Mouse (Mus musculus): ENCODE measurements around the gene Neurl4. TPM values are rescaled to one million over a fixed set of nuclear protein-coding genes. Genes with fewer than 3 reads are reported as not detected.

The Neurl4 gene
- polyA plus RNA-seq, 1 experiment from 2014 or later: 9.2 TPM

DNA sequence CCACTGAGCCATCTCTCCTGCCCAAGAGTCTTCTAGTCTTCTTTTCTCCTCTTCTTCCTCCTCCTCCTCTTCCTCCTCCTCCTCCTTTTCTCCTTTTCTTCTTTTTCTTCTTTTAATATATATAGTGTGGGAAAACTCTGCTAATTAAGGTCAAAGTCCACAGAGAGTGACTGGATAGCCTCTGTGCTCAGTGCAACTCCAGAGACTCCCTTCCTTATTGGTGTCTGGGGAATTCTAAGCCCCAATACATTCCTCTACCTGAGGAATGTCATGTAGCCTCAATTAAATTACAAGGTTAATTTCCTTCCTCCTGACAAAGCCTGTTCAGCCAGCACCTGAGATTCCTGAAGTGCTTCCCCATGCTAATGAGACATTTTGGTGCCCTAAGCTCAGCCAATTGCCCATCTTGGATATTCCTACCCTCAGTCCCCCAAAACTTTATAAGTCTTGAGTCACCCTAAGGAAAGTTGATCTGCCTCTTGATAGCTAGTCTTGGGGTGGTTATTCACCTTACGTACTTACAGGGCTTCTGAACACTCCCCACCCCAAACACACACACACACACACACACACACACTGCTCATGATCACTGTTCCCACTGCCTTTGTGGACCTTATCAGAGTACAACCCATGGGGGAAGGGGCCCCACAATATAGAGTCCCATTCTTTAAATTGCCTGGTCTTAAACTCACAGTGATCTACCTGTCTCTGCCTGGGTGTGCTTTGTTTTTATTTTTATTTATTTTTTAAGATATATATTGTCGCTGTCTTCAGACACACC is 30.4 kb upstream of the Neurl4 start:
- Histone ChIP-seq H3K9ac (no peak overlapping the region), H3K27me3 (replicated peaks) (no peaks in the 10 kb centered on the region; the same call in 1 of the 2 replicates), H3K4me1 (replicated peaks) (no peaks in the 10 kb centered on the region), H3K9me3 (replicated peaks) (no peaks in the 10 kb centered on the region), H3K27ac (ENCODE audit: poor library complexity, severe bottlenecking) (no peak overlapping the region), H3K4me2 (no peak overlapping the region), H3K36me3 (no peaks in the 10 kb centered on the region), H3K4me3 (no peak overlapping the region)
- no peak for ATAC-seq (ENCODE audit: insufficient number of reproducible peaks, low FRiP score)
- 84% methylated on average over 2 of the region's 2 CpGs for WGBS

DNA sequence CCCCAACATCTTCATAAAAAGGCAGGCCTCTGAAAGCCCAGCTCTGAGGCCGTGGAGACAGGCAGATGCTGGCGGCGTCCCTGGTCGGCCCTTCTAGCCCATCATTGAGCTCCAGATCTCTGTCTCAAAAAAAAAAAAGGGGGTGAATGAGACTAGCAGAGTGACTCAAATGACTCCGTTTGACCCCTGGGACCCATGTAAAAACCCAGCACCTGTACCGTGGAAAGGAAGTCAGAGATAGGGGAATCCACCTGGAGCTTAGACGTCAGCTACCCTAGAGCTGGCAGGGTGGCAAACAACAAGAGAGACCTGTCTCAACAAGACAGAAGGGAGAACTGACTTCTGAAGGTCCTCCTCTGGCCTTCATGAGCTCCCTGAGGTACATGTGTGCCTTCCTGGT is 29.1 kb upstream of the Neurl4 start:
- H3K9me3 ChIP-seq (replicated peaks): no peaks in the 10 kb centered on the region
- no peak overlapping the region for H3K27ac ChIP-seq (ENCODE audit: poor library complexity, severe bottlenecking)
- WGBS: 83% methylated on average over 7 of the region's 7 CpGs
- H3K27me3 ChIP-seq (replicated peaks): no peaks in the 10 kb centered on the region; the same call in 1 of the 2 replicates
- ATAC-seq (ENCODE audit: insufficient number of reproducible peaks, low FRiP score): no peak
- H3K4me2 ChIP-seq: no peak overlapping the region
- H3K4me3 ChIP-seq: no peak overlapping the region
- no peaks in the 10 kb centered on the region for H3K36me3 ChIP-seq
- H3K9ac ChIP-seq: no peak overlapping the region
- H3K4me1 ChIP-seq (replicated peaks): peaks cover 8% of the 10 kb centered on the region; the same call in 1 of the 2 replicates

DNA sequence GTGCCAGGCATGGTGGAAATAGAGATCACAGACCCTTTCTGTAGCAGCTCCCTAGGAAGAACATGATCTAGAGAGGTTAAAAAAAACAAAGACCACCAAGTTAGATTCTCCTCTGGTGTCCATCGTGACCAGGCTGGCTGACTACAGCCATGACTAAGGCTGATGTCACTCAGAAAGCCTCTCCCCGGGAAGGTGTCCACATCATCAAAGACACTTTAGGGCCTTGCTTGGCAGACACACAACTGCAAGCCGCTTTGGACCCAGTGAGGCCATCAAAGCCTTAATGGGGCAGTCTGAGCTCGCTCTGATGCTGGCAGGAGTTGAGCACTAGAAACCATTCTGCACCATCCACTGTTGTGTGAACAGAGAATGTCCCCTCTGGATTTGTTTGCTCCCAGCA is 28.4 kb upstream of the Neurl4 start:
- Histone ChIP-seq H3K4me2 (no peak overlapping the region), H3K4me1 (replicated peaks) (peaks cover 13% of the 10 kb centered on the region; the same call in 1 of the 2 replicates), H3K4me3 (no peak overlapping the region), H3K9ac (no peak overlapping the region), H3K27ac (ENCODE audit: poor library complexity, severe bottlenecking) (no peak overlapping the region), H3K9me3 (replicated peaks) (no peaks in the 10 kb centered on the region), H3K36me3 (no peaks in the 10 kb centered on the region), H3K27me3 (replicated peaks) (no peaks in the 10 kb centered on the region; the same call in 1 of the 2 replicates)
- WGBS: 72% methylated on average over 4 of the region's 4 CpGs
- ATAC-seq (ENCODE audit: insufficient number of reproducible peaks, low FRiP score): no peak

DNA sequence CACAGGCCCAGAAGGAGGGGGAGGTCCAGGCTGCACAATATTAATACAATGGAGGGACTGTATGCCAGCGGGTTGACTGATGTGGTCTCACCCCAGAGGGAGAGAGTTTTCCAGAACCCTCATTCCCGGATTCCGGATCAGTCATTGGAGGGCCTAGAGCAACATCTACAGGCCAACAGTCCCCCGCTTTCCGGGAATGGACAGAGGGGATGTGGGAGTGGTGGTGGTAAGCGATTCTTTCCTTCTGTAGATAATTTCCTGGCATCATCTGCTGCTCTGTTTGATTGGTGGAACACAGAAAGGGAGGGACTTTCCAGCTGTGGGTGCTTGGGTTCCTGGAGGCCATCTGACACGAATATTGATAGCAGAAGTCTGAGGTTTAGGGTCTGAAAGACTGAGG is 24.7 kb upstream of the Neurl4 start:
- no peak overlapping the region for H3K4me3 ChIP-seq
- H3K4me1 ChIP-seq (replicated peaks): peaks cover 35% of the 10 kb centered on the region
- H3K36me3 ChIP-seq: no peaks in the 10 kb centered on the region
- H3K9me3 ChIP-seq (replicated peaks): no peaks in the 10 kb centered on the region
- no peak overlapping the region for H3K9ac ChIP-seq
- WGBS: 40% methylated on average over 7 of the region's 7 CpGs
- peak overlapping the region; percentile 58; the same call in 1 of the 2 replicates for H3K27ac ChIP-seq (ENCODE audit: poor library complexity, severe bottlenecking)
- no peaks in the 10 kb centered on the region for H3K27me3 ChIP-seq (replicated peaks)
- no peak for ATAC-seq (ENCODE audit: insufficient number of reproducible peaks, low FRiP score)
- peak overlapping the region; percentile 11 for H3K4me2 ChIP-seq

DNA sequence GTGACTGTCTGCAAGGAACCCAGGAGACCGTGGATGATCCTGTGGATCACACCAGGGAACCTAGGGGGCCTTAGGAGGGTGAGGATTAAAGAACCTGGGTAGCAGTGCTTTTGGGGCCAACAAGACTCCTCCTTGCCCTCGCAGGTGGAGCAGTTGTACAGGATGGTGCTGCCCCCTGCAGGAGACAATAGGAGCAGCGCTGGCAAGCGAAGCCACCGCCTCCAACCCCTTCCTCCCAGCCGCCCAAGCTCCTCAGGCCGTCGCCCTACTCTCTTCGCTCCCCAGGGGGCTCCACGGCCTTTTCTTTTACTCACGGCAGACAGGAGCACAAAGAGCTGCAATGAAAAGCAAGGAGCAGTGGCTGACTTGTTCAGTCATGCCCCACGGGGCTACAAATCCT is 24.0 kb upstream of the Neurl4 start:
- Histone ChIP-seq H3K4me2 (peak overlapping the region; percentile 40), H3K9me3 (replicated peaks) (no peaks in the 10 kb centered on the region), H3K4me1 (replicated peaks) (peaks cover 40% of the 10 kb centered on the region), H3K27ac (ENCODE audit: poor library complexity, severe bottlenecking) (peak overlapping the region; percentile 58; the same call in 1 of the 2 replicates), H3K4me3 (0 out of 2 replicates have a peak overlapping the region, but pooled peaks have one; percentile 1), H3K9ac (no peak overlapping the region), H3K27me3 (replicated peaks) (no peaks in the 10 kb centered on the region), H3K36me3 (no peaks in the 10 kb centered on the region)
- WGBS: 2% methylated on average over 12 of the region's 12 CpGs
- ATAC-seq (ENCODE audit: insufficient number of reproducible peaks, low FRiP score): no peak

DNA sequence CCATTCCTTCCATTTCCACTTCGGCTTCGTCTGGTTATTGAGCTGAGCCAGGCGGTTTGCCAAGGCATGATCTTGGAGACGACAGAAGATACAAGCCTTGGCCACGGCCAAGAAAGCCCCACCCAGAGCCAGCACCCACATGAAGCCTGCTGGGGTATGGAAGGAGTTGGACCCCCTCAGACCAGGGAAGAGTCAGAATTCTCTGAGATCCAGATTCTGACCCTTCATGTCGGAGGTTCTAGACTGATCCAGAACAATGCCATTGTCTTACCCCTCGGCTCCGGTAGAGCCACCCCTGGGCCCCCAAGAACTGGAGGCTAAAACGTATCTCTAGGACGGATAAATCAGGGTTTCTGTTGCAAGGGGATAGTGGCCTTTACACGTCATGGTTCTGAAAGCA is 23.0 kb upstream of the Neurl4 start, which contains the start of gene Tmem95:
TSS of gene Tmem95 (minus strand) at position 141 of the 400 bp plus-strand sequence.
- peaks cover 44% of the 10 kb centered on the region for H3K4me1 ChIP-seq (replicated peaks)
- H3K4me2 ChIP-seq: peak within 1 kb of the TSS; percentile 85
- peak within 1 kb of the TSS; percentile 58; the same call in 1 of the 2 replicates for H3K27ac ChIP-seq (ENCODE audit: poor library complexity, severe bottlenecking)
- WGBS: 86% methylated on average over 11 of the region's 11 CpGs
- no peak for ATAC-seq (ENCODE audit: insufficient number of reproducible peaks, low FRiP score)
- no peak within 1 kb of the TSS; the same call in 1 of the 2 replicates for H3K9ac ChIP-seq
- H3K36me3 ChIP-seq: no peaks in the 10 kb centered on the region
- no peaks in the 10 kb centered on the region for H3K27me3 ChIP-seq (replicated peaks)
- no peaks in the 10 kb centered on the region for H3K9me3 ChIP-seq (replicated peaks)
- 0 out of 2 replicates have a peak within 1 kb of the TSS, but pooled peaks have one; percentile 1 for H3K4me3 ChIP-seq

DNA sequence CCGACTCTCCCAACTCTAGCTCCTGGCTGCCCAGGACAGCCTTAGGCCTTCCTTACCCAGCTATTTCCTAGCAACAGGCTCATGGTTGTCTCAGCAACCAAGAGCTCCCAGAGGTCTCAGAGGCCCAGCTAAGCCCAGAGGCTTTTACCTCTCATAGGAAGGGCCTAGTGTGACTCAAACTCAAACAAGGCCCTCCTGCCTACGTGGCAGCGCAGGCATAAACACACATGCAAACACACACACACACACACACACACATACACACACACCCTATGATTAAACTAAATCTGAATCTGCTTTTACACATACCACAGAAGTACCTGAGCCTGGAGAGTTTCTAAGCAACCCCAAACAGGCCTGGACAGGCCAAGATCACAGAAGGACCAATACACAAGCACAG is 22.5 kb upstream of the Neurl4 start:
- H3K4me1 ChIP-seq (replicated peaks): peaks cover 45% of the 10 kb centered on the region

DNA sequence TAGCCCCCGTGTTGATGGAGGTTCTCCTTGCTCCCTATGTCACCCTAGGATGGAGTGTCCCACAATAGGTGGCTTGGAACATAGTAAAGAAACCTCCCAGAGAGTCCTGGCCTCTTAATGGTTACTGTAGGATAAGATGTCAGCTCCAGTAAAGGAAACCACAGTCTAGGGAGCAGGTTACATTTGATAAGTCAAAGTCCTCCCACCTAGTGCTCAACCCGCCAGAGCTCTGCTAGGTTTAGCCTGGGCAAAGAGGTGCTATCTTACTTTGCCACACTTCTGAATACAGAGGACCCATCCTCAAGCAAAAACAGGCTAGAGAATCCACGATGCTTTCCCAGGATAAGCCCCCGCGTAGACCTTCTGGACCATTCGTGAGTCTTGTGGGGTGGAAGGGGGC is 21.9 kb upstream of the Neurl4 start:
- Histone ChIP-seq H3K4me3 (peak overlapping the region; percentile 58), H3K36me3 (no peaks in the 10 kb centered on the region), H3K27ac (ENCODE audit: poor library complexity, severe bottlenecking) (no peak overlapping the region), H3K4me1 (replicated peaks) (peaks cover 50% of the 10 kb centered on the region), H3K4me2 (peak overlapping the region; percentile 85), H3K9ac (peak overlapping the region; percentile 75), H3K9me3 (replicated peaks) (no peaks in the 10 kb centered on the region), H3K27me3 (replicated peaks) (no peaks in the 10 kb centered on the region)
- WGBS: 72% methylated on average over 6 of the region's 6 CpGs
- ATAC-seq (ENCODE audit: insufficient number of reproducible peaks, low FRiP score): no peak

More for the DNA sequence above, 22.5 kb upstream of the Neurl4 start:
- H3K36me3 ChIP-seq: no peaks in the 10 kb centered on the region
- H3K9me3 ChIP-seq (replicated peaks): no peaks in the 10 kb centered on the region
- no peaks in the 10 kb centered on the region for H3K27me3 ChIP-seq (replicated peaks)
- ATAC-seq (ENCODE audit: insufficient number of reproducible peaks, low FRiP score): no peak
- H3K4me2 ChIP-seq: peak overlapping the region; percentile 85; the same call in 1 of the 2 replicates
- H3K4me3 ChIP-seq: no peak overlapping the region
- H3K9ac ChIP-seq: no peak overlapping the region; the same call in 1 of the 2 replicates
- 84% methylated on average over 3 of the region's 3 CpGs for WGBS
- no peak overlapping the region for H3K27ac ChIP-seq (ENCODE audit: poor library complexity, severe bottlenecking)

DNA sequence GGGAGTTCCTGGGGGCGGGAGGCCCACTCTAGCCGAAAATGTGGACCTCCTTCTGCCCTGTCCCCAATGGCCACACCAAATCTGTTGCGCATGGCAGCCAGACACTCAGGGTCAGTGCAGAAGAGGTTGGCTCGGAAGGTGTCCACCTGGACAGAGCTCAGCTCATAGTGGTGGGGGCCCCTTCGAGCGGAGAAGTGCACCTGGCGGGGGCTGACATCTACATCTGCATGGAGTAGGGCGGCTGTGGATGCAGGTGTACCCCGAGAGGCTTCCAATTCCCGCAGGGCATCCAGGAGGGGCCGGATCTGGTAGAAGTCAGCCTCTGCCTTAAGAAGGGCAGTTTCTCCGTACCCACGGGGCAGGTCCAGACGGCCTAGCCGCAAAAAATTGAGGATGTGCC is 21.2 kb upstream of the Neurl4 start:
- Histone ChIP-seq H3K9me3 (replicated peaks) (no peaks in the 10 kb centered on the region), H3K4me1 (replicated peaks) (peaks cover 58% of the 10 kb centered on the region)

DNA sequence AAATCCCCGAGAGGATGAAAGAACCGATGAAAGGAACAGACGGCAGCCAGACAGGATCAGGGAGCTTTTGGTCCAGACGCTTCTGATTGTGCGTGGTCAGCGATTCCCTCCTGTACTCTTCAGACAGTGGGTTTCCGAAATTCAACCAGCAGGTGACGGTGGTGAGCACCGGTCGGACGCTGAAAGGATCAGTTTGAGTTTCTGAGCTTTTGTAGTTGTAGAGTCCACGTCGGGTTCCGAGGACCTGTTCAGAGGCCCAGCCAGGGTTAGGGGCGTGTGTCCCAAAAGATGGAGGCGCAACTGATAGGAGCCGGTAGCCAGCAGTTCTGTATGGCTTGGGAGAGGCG is 20.4 kb upstream of the Neurl4 start:
- Histone ChIP-seq H3K4me2 (peak overlapping the region; percentile 85), H3K9me3 (replicated peaks) (no peaks in the 10 kb centered on the region), H3K27ac (ENCODE audit: poor library complexity, severe bottlenecking) (peak overlapping the region; percentile 91), H3K9ac (peak overlapping the region; percentile 75), H3K4me1 (replicated peaks) (peaks cover 65% of the 10 kb centered on the region), H3K27me3 (replicated peaks) (no peaks in the 10 kb centered on the region), H3K4me3 (peak overlapping the region; percentile 58), H3K36me3 (no peaks in the 10 kb centered on the region)
- WGBS: under 1% methylated on average over 18 of the region's 18 CpGs
- peak; percentile 47 for ATAC-seq (ENCODE audit: insufficient number of reproducible peaks, low FRiP score)

More for the DNA sequence above, 21.2 kb upstream of the Neurl4 start:
- Histone ChIP-seq H3K4me3 (peak overlapping the region; percentile 58), H3K36me3 (no peaks in the 10 kb centered on the region), H3K4me2 (peak overlapping the region; percentile 85), H3K27ac (ENCODE audit: poor library complexity, severe bottlenecking) (no peak overlapping the region), H3K27me3 (replicated peaks) (no peaks in the 10 kb centered on the region), H3K9ac (peak overlapping the region; percentile 75)
- WGBS: 53% methylated on average over 15 of the region's 15 CpGs
- no peak for ATAC-seq (ENCODE audit: insufficient number of reproducible peaks, low FRiP score)

DNA sequence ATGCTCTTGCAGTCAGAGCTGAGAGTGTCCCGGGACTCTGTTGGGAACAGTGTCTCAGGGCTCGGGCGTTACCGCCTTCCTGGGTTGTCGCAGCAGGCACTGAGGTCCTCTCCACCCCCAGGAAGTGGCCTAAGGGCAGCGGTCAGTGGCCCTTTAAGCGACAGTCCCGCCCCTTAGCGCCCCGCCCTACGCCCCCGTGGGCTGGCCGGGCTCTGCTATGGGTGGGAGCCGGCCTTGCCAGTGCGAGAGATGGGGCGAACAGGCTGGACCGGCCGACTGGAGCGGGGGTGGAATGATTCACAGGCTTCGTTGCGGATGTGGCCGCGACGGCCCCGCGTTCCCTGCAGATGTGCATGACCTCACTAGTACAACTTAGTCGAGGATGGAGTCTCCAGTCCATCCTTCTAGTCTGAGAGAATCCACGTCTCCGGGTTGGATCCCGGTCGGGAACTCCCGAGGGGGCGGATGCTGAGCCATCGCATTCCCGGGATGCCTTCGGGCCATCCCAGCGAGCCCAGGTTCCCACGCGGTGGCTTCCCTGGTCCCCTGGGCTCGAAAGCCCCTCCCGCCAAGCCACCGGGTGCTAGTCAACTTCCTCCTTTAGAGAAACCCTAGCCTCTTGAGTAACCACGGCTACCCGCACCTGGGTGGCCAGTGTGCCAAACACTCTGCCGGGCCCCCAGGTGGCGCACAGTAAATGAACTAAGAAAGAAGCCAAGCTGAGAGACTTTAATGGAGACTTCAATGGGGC is 19.8 kb upstream of the Neurl4 start, which contains the start of gene Kctd11:
TSS of gene Kctd11 (minus strand) at position 554 of the 751 bp plus-strand sequence.
- peak; percentile 93 for ATAC-seq (ENCODE audit: insufficient number of reproducible peaks, low FRiP score)
- WGBS: under 1% methylated on average over 46 of the region's 46 CpGs

More for the DNA sequence above, 19.8 kb upstream of the Neurl4 start, which contains the start of gene Kctd11:
- Histone ChIP-seq H3K4me1 (replicated peaks) (peaks cover 66% of the 10 kb centered on the region), H3K9ac (peak within 1 kb of the TSS; percentile 75), H3K4me2 (peak within 1 kb of the TSS; percentile 85), H3K4me3 (peak within 1 kb of the TSS; percentile 58), H3K27ac (ENCODE audit: poor library complexity, severe bottlenecking) (peak within 1 kb of the TSS; percentile 91), H3K36me3 (no peaks in the 10 kb centered on the region), H3K9me3 (replicated peaks) (no peaks in the 10 kb centered on the region), H3K27me3 (replicated peaks) (no peaks in the 10 kb centered on the region)

Data from heart, embryonic 12.5 days (tissue).